Mouse (Mus musculus): Measurements from ENCODE around the gene Slit3.

Slit3 gene

DNA sequence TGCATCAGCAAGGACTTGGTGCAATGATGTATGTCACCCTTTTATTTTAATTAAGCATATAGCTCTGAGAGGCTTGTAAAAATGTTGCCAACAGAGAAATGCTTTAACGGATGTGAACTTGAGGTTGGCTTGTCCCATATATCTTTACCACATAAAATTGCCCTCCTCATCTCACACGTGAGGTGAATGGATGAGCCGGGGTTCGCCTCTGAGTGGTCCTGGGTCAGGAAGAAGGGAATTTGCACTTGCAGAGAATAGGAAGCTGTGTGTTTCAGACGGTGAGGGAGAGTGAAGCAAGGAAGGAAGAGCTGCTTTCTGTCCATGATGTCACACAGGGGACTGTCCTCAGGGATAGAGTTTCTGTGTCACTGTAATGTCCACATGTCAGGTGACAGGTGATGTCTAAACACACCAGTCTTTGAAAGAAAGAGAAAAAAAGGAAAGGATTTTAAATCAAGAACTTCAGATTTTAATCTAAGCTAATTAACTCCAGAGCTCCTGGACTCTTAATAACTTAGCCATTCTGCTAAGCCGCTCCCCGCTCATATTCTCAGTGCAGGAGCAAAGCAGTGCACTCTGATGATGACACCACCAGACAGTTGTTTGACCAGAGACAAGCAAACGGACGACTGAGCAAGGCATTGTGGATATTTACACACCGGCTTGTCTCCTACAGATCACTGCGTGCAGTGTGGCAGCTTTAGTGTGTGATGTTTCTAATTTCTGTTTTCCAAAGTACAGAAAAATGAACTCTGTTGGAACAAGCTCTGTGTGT lies 352.0 kb downstream of the Slit3 start:
- DNase-seq: no peak

DNA sequence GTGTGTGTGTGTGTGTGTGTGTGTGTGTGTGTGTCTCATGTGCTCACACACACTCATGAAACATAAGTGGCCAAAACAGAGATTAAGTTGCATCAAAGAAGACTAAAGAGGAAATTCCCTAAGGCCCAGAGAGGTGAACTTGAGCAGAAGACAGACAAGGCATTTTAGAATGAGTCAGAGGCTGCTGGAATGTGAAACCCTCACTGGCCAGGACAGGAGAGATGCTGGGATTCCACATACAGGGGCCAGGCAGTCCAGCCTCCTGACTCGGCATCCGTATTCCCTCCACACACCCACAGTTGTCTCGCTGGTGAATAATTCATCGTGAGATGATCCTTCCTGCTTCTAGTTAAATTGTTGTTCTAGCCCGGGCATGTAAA lies 352.6 kb downstream of the Slit3 start:
- no peak for DNase-seq

DNA sequence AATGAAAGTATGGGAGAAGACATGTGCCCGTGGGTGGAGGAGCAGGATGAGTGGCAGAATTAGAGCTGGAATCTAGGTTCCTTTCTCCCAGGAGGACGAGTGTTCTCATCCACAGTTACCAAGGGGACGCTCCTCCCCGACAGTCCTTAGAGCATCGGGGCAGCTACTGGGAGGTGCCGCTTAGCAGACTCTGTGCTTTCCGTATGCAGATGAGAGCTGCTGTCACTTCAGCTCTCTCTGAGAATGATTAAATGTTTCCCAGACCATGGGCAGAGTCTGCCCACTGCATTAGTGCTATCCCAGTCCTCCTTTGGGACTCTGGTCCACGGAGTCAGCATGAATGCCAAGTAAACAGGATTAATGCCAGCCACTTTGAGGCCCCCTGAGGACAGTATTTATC lies 359.1 kb downstream of the Slit3 start:
- no peak for DNase-seq

DNA sequence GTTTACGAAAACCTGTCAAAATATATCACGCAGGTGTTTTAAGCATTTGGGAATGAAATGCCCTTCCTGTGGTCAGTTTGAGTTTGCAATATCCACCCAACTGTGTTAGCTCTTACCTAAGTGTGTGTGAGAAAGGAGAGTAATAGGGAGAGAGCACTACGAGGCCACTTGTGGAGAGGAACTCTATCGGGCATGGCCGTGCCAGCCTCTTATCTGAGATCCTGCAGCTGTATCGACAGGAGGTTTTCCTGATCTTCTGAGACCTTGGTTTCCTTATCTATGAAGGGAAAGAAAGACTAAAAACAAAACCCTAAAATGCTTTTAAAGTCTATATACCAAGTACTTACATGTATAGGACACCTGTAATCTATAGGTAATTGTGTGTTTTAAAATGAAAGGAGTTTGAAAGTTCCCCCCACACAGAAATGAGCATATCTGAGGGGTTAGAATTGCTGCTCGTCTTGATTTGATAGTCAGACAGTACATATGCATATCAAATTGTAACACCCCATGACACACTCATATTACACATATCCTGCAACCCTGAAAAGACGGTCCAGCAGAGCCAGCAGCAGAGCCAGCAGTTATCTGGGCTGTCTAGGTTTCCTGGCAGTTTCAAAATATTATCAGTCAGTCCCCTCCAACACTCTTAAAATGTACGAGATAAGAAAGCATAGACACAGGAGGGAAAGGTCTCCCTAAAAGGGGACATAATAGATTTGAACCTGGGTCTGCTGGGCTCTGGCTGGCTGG lies 360.8 kb downstream of the Slit3 start:
- DNase-seq: no peak

DNA sequence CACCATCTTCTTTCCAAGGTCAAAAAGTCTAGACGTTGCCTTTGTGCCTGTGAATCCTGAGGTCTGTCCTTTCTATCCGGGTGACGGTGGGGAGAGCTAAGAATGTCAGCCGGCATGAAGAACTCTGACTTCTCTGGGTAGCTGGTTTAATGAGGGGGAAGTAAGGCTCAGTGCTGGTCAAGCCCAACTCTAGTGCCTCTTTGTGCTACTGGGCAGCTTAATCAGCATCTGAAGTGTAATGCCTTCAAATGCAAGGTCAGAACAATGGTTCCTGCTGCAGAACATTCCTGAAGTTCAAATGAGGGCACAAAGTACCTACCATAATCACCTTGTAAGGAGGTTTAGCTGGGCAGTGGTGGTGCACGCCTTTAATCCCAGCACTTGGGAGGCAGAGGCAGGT lies 366.9 kb downstream of the Slit3 start:
- no peak for DNase-seq

DNA sequence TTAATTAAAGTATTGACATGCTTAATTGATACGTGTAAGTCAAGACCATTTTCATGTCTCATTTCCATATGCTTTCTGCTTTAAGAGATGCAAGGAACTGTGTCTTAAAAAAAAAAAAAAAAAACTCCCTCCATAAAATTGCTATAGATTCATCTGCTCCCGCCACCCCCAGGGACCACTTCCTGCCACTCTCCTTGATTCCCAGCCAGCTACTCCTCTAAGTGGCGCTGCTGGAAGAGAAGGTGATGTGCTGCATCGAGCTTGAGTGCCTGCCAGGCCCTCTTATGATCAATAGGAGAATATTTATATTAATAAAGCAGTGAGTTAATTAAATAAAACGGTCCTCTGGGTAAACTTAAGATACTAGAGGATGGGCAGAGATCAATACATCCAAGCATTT lies 370.7 kb downstream of the Slit3 start:
- no peak for DNase-seq

DNA sequence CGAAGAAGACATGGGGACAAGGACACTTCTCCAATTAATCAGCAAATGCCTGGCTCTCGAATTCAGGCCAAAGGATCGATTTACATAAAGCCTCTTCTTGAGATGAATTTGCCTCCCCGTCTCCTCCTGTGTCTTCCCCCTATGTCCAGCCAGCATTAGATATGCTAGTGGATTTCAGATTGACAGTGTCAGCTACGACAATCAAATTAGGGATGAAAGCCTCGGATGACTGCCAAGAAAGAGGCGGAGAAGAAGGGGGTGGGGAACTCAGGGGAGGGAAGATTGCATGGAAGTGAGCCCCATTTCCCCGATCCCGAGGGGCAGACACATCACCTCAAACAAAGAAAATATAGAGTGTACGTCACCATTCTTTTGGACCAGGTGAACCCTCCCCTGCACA lies 375.9 kb downstream of the Slit3 start:
- DNase-seq: no peak

DNA sequence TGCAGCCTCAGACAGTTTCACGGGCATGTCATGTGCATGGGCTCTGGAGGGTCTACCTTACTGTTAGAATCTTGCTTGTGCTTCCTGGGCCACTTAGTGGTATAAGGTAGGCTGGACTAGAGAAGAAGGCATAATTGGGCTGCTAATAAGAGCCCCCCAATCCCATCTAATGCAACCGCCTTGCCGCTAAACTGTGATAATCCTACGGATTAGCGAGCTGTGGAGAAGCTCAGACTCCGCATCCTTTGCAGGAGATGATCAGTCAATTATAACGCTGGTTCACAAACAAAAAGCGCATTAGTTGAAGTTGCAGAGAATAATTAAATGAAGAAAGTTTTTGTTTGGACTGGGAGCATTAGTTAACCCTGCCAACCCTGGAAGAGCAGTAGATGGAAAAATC lies 376.9 kb downstream of the Slit3 start:
- no peak for DNase-seq

DNA sequence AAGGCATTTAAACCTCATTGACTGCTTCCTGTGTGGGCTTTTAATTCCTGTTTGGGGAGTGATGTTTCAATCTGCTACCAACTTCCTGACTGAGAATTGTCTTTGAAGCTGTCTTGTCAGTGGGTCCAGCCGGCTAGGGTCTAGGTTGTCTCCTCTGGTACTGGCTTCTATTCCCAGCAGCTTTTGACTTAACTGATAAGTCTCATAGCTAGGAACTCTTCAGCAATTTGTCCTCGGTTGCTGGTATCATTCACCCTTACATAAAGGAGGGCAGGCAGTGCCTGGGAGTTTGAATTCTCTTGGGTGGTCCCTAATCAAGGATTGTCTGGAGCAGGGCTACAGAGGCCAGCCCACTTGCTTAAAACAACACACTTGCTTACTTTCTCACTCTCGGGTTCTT lies 381.1 kb downstream of the Slit3 start:
- no peak for DNase-seq

DNA sequence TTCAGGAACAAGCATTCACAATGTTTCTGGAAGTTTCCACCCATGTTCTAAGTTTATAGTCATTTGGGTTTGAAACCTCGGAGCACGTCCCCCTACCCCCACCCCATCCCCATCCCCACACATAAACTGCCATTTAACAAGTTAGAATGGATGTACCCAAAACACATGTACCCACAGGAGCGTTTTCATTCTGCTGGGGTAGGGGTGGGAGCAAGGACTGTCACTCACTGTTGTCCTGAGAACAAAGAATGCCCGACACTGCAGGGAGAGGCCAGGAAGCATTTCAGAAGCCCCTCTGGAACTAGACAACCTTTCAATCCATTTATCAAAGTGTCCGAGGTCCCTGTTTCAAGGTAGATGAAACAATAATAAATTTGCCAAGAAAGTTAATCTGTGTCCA lies 383.0 kb downstream of the Slit3 start:
- no peak for DNase-seq

DNA sequence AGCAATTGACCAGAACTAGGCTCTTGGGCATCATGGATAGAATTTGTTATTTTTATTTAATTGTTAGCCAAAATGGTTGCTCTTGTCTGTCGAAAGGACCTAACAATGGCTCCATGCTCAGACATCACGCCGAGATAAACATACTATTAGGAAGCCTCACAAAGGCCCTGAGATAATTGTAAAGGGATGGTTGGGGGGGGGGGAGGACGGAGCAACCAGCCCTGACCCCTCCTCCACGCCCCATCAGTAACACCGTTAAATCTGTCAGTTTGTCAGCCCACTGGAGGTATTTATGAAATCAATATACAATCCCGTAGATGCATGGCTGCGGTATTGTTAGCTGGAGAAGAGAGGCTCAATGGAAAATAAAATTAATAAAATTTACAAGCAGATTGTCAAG lies 383.9 kb downstream of the Slit3 start:
- no peak for DNase-seq

DNA sequence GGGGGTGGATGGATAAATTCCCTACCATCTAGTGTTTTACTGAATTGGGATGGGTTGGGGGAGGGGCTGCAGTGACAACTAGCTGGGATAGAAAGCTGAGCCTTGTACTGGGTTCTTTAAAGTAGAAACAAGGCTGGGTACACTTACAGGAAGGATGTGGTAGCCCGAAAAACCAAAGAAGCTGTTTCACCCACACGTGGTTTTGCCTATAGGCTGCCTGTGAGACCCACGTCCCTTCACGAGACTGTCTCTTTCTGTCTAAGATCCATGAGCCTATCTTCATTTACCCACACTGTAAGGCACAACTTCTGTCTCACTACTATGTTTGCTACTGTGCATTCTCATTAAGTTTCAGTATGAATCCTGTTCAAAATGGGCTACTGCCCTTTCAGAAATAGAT lies 384.3 kb downstream of the Slit3 start:
- no peak for DNase-seq

DNA sequence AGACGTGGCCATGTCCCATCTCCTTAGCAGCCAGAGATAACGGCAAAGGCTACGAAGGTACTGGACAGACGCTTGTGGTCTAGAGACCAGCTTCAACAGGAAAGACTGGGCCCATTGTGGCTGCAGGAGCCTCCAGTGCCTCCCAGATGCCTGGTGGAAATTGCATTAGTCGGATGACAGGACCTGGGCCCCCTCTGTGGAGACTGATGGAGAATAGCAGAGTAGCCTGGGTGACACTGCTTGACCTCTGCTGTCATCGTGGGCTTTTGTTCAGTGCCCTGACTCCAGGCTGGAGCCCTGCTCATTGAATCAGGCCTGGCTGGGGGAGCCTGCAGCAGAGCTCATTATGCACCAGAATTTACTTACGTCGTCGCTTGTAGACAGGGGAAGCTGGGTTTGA lies 384.8 kb downstream of the Slit3 start:
- DNase-seq: no peak

DNA sequence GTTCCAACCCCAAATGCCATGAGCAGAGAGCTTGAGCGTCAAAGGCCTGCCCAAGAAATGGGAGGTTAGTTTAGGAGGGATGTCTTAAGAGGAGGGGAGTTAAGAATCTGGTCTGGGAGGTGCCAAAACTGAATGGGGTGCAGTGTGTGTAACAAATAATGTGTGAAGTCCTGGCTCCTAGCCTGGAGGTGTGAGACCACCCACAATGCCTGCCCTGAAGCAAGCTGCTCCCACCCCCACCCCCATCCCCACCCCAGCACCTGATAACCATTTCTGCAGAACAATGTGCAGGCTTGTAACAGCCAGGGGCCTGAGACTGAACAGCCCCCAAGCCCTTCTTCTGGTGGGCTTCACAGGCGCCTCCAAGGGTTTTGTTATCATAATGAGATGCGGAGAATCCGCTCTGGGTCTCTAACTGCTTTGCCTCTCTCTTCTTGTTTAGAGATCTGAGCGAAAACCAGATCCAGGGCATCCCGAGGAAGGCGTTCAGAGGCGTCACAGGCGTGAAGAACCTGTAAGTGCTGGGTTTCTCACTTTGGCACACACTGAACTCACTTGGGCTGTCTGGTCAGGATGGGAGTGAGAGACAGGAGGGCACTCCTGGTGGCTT lies 386.9 kb downstream of the Slit3 start:
- DNase-seq: no peak

DNA sequence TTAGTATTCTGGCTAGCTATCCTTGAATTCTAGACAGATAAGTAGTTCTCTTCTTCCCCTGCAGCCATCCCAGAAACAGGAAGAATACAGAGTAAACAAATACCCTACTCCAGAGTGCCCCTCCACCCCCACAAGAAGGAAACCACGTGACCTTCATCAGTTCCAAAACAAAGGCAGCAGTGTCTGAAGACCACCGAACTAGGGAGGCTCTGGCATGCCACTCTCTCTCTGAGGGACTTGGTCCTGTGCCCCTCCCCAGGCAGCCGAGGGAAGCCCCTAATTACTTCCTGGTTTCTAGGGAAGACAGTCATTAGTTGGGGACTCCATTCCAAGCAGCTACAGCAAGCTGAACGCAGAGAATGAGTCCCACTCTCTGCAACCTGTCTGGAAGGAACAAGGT lies 391.7 kb downstream of the Slit3 start:
- no peak for DNase-seq

DNA sequence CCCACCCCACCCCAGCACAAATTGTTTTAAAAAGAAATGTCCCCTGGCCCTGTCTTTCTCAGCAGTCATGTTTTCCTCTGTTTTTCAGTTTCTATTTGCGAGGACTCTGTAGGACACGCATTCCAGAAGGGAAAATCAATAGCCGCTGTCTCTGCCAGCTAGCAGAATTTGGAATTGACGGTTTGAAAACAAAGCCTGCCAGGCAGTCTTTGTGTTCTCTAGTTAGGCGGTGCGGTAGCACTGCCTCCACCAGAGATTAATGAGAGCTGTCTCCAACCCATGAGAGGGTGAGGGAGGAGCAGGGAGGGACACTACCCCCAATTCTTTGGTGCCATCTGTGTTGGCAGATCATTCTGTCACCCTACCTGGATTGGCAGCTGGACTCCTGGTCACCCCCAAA lies 392.3 kb downstream of the Slit3 start:
- DNase-seq: no peak

DNA sequence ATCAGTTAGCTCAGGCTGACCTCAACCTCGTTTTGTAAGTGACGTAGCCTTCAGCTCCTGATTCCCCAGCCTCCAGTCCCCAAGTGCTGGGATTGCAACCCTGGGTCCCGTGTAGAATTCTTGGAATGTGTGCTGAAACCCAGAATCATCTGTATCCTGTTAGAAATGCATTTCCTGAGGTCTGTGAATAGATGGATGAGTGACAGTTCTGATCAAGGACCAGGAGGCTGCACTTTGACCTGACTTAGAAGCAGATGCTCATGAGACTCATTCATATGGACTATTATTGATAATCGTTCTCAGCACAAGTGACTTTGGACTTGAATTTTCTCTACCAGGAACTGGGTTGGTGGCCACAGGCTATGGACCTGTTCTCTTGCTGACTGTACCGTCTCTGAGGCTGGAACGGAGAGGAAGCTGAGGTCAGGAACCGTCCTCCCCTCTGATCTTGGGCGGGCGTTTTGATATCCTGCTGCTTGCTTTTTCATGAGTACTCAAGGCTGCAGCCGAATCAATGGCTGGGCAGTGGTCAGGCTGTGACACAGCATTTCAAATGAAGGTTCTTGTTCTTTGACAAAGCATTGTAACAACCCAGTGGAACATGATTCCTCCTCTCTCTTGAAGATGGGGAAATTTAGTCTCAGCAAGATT lies 401.9 kb downstream of the Slit3 start:
- no peak for DNase-seq

DNA sequence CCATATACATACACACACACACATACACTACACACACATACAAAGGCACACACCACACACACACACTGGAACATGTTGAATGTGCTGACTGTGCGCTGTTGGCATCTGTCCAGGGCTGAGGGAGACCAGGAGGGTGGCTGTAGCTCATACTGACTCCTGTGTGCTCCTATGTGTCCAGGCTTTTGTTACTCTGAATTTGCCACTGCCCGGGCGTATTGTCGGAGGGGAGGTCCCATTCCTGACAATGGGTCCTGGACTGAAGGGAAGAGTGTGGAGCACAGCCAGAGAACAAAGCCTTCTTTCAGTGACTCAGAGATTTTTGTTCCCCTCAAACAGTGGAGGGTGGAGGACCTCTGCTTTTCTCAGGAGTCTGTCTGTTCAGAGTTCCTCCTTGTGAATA lies 402.7 kb downstream of the Slit3 start:
- DNase-seq: no peak

DNA sequence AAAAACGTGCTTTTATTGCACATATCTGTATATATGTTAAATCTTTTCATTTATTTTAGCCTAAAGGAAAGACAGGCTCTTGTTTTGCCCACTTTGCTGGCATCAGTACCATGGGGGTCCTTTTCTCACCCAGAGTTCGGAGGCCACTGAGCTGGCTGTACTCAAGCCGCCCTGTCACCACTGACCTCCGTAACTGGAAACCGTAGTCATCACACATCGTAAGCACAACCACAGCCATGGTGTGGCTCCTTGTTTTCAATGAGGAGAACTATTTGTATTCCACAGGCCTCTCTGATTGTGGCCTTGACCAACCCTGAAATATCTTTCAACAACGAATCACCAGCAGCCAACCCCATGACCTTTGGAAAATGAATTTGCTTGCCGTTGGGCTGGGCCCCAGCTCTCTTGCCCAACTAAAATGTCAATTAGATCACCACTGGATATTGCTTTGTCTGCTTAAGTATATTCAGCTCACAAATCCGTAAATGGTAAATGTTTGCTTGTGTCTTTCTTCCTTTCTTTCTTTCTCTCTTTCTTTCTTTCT lies 405.3 kb downstream of the Slit3 start:
- no peak for DNase-seq

DNA sequence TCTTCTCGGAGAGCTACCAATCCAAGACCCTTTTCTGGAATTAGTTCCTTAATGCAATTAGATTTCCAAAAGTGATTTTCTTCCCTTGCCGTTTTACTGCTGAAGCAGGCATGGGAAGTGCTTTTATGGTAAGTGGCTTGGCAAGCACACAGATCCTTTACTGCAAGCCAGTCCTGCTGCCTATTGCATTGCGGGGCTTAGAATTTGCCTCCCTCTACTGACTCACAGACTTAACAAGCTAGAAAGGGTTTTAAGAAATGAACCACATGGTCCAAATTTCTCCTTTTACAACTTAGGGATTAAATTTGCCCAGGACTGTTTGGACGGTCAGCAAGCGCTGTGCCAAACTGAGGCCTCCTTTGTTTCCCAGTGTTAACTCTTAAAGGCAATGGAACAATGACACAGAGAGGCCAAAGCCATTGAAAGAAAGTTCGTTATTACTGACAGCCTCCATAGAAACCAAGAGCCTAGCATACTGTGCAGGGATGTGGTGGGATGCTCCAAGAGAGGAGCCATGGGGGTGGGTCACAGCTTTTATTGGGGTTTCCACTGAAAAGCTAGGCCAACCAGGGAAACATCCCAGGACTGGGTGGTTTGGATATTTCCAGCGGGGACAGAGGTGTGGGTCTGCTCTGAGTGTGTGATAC lies 406.9 kb downstream of the Slit3 start:
- no peak for DNase-seq

DNA sequence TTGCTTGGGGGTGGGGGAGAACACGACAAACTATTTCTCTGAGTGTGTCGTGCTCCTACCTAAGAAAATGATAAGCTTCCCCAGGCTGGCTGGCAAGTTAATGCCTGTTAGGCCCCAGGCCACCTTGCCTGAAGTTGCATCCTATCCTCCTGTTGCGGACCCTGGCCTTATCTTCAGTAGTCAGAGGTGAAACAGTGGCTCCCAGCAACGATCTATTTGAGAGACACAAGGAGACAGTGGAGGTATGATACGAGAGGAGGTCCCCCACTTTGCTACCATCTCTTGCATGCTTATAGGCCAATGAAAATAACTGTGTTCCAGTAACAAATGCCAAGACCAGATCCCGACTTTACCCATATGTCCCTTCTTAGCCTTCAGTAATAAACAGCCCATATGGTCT lies 414.0 kb downstream of the Slit3 start:
- DNase-seq: no peak

DNA sequence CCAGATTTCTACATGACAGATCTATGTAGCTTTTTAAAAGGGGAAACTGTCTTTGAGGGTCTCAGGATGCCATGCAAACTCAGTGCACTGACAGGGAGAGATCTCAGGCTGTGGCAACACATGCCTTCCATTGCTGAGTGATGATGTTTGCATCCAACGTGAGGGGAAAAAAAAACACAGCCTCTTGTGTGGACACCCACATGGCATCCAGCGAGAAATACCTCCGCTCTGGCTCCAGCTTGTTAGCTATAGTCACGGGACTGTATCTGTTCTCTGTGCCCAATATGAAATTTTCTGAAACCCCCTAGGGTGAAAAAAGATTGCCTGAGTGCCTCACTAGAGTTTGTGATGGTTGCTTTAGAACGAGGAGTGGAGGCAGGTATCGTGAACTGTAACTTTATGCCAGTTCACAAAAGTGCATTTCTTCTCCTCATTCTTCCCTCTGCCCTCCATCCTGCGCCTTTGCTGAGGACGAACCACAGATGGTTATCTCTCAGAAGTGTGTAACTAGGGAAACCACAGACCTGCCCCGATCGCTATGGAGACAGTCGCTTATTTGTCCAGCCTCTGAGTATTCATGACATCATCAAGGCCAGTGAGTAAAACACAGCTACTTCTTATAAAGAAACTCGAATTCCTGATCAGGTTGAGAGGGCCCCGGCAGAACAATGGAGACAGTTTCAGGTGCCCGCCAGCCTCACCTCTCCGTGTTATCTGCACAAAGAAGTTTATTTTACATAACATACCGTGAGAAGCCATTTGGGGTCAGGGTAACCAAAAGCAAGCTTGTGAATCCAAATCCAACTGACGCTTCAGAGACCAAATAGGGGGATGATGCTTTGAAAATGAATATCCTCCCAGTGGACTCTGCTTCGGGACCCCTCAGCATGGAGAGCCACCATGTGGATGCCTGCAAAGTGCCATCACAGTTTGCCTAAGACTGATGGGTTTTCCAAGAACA lies 416.4 kb downstream of the Slit3 start:
- DNase-seq: no peak
